In genomic region chr1:162471089-162471488, GRCm38 (mm10) we compare ENCODE assay signal across 18 mouse cellular contexts.
"Had no signal": no experiment of that assay in that cellular context is flagged by ENCODE, and none has a peak within 500 bp of the region (broad histone marks: within the 10 kb centered on the region; RNA-seq: fewer than 3 reads in every experiment).

No protein-coding gene starts in this region.

- H3K9ac ChIP-seq: liver, embryonic 12.5 days; liver, embryonic 14.5 days; lung, embryonic 14.5 days; midbrain, embryonic 13.5 days; midbrain, embryonic 15.5 days had no signal

- ATAC-seq: liver, embryonic 12.5 days; midbrain, embryonic 13.5 days; midbrain, embryonic 15.5 days had no signal

- H3K9me3 ChIP-seq: liver, embryonic 12.5 days; midbrain, embryonic 10.5 days; midbrain, embryonic 13.5 days; midbrain, embryonic 15.5 days had no signal

- H3K4me2 ChIP-seq: liver, embryonic 12.5 days; lung, embryonic 14.5 days; midbrain, embryonic 13.5 days; midbrain, embryonic 15.5 days had no signal

- H3K36me3 ChIP-seq: liver, embryonic 12.5 days; midbrain, embryonic 10.5 days; midbrain, embryonic 13.5 days; midbrain, embryonic 15.5 days had no signal

- DNase-seq: lung, adult 18-20 months; lung, embryonic 14.5 days; lung, postnatal 10 days; lung, postnatal 4 days; retina, postnatal 1 day; right cerebral cortex, adult 18-20 months; right cerebral cortex, postnatal 25 days; right cerebral cortex, postnatal 4 days; spleen, adult 18-20 months; thymus, adult 18-20 months; thymus, postnatal 14 days; thymus, postnatal 36 days had no signal

- H3K4me3 ChIP-seq: liver, embryonic 12.5 days; midbrain, embryonic 10.5 days; midbrain, embryonic 13.5 days; midbrain, embryonic 15.5 days; myocyte had no signal

- H3K27ac ChIP-seq: liver, embryonic 12.5 days; liver, embryonic 14.5 days; midbrain, embryonic 10.5 days; midbrain, embryonic 13.5 days; midbrain, embryonic 15.5 days had no signal

- H3K4me1 ChIP-seq: liver, embryonic 12.5 days; midbrain, embryonic 10.5 days had no signal

- H3K27me3 ChIP-seq: midbrain, embryonic 15.5 days had no signal
